Mouse (Mus musculus) limb, embryonic 10.5 days (tissue): Measurements from ENCODE around the gene Rab28. TPM values are rescaled to one million over a fixed set of nuclear protein-coding genes. Genes with fewer than 3 reads are reported as not detected.
A peak's percentile ranks its signal among the peaks of the same experiment; 100 is the strongest.
"Not testable (repeated sequence)": the region's sequence is repeated elsewhere in the genome, so short reads cannot be mapped to it uniquely, and the experiment has no call there.

Experiments
- DNase-seq: peaks from one replicate; pipeline ENCODE4 v3.0.0-alpha.2; 2017; ENCODE audit warnings: low spot score
- H3K27ac ChIP-seq: fragments of 300-500 bp; sonication (generic); 2 replicates; pipeline ENCODE4 v1.5.1; 2016; ENCODE audit warnings: mild to moderate bottlenecking
- H3K27me3 ChIP-seq: fragments of 300-500 bp; sonication (generic); 2 replicates; pipeline ENCODE4 v1.6.1; 2016; ENCODE audit warnings: low read depth, mild to moderate bottlenecking; ENCODE audit not compliant: poor library complexity, severe bottlenecking
- H3K36me3 ChIP-seq: fragments of 300-500 bp; sonication (generic); 2 replicates; pipeline ENCODE4 v1.6.1; 2016; ENCODE audit warnings: mild to moderate bottlenecking, moderate library complexity
- H3K4me1 ChIP-seq: fragments of 300-500 bp; sonication (generic); 2 replicates; pipeline ENCODE4 v1.6.1; 2016
- H3K4me3 ChIP-seq: fragments of 300-500 bp; sonication (generic); 2 replicates; pipeline ENCODE4 v1.5.1; 2016; ENCODE audit warnings: mild to moderate bottlenecking, moderate library complexity
- H3K9me3 ChIP-seq: fragments of 300-500 bp; sonication (generic); replicated peaks from 2 replicates; pipeline ENCODE4 v1.6.1; 2016; ENCODE audit warnings: mild to moderate bottlenecking
- WGBS: fragments of 180-500 bp; shearing (Covaris S2); methylation state at CpG from one replicate; pipeline ENCODE4 v1.1.7; 2016; 5-methylcytosine and 5-hydroxymethylcytosine counted together
- polyA plus RNA-seq: library from polyadenylated mRNA; unstranded; fragments of >200 nt; fragmentation: Nextera tagmentation; extraction: Ambion mirVana; gene quantifications from 2 replicates; pipeline ENCODE4 v1.2.1, GENCODE M21; 2016

Gene Rab28
- polyA plus RNA-seq, 1 experiment from 2014 or later = 63.2 TPM

- Histone ChIP-seq H3K9me3 (no peaks in the 10 kb centered on the region), H3K4me1 (peaks cover 5% of the 10 kb centered on the region; the same call in 1 of the 2 replicates), H3K4me3 (no peak overlapping the region), H3K27me3 (no peaks in the 10 kb centered on the region; the same call in 1 of the 2 replicates), H3K36me3 (no peaks in the 10 kb centered on the region), H3K27ac (no peak overlapping the region)
- WGBS = 91% methylated on average over 6 of the region's 6 CpGs
- no peak for DNase-seq
Observed at GRCm38 (mm10) chr5:41725573-41725972, 17.6 kb upstream of the Rab28 start.

- Histone ChIP-seq H3K9me3 (no peaks in the 10 kb centered on the region), H3K36me3 (no peaks in the 10 kb centered on the region), H3K27me3 (no peaks in the 10 kb centered on the region), H3K4me1 (peaks cover 8% of the 10 kb centered on the region), H3K27ac (peak overlapping the region; percentile 88), H3K4me3 (peak overlapping the region; percentile 72)
- WGBS = under 1% methylated on average over 63 of the region's 63 CpGs
- DNase-seq = peak; percentile 82
Observed at GRCm38 (mm10) chr5:41707115-41708015, 592 bp downstream of the Rab28 start.

GRCm38 (mm10) chr5:41706777-41707114 lies 1.2 kb downstream of the Rab28 start:
- Histone ChIP-seq H3K36me3 (no peaks in the 10 kb centered on the region), H3K27me3 (no peaks in the 10 kb centered on the region), H3K4me3 (peak overlapping the region; percentile 72), H3K9me3 (no peaks in the 10 kb centered on the region), H3K27ac (peak overlapping the region; percentile 88), H3K4me1 (peaks cover 8% of the 10 kb centered on the region)
- DNase-seq = no peak
- 6% methylated on average over 9 of the region's 9 CpGs for WGBS

GRCm38 (mm10) chr5:41701085-41701484 lies 6.9 kb downstream of the Rab28 start:
- not testable (repeated sequence) for H3K27me3 ChIP-seq, H3K36me3 ChIP-seq, H3K27ac ChIP-seq, DNase-seq, H3K4me3 ChIP-seq, H3K4me1 ChIP-seq, H3K9me3 ChIP-seq
- WGBS = 92% methylated on average over 4 of the region's 4 CpGs

GRCm38 (mm10) chr5:41697958-41698357 lies 10.0 kb downstream of the Rab28 start:
- Histone ChIP-seq H3K27ac (no peak overlapping the region), H3K27me3 (no peaks in the 10 kb centered on the region), H3K4me3 (no peak overlapping the region), H3K36me3 (no peaks in the 10 kb centered on the region), H3K9me3 (no peaks in the 10 kb centered on the region), H3K4me1 (no peaks in the 10 kb centered on the region)
- no peak for DNase-seq

GRCm38 (mm10) chr5:41685016-41685415 lies 22.9 kb downstream of the Rab28 start:
- 0 out of 2 replicates have a peak, but pooled peaks cover 3% of the 10 kb centered on the region for H3K36me3 ChIP-seq
- H3K27me3 ChIP-seq = no peaks in the 10 kb centered on the region
- H3K9me3 ChIP-seq = no peaks in the 10 kb centered on the region
- no peak for DNase-seq
- peaks cover 4% of the 10 kb centered on the region; the same call in 1 of the 2 replicates for H3K4me1 ChIP-seq
- H3K27ac ChIP-seq = no peak overlapping the region
- H3K4me3 ChIP-seq = no peak overlapping the region

- Histone ChIP-seq H3K4me1 (peaks cover 4% of the 10 kb centered on the region; the same call in 1 of the 2 replicates), H3K4me3 (no peak overlapping the region), H3K27me3 (no peaks in the 10 kb centered on the region), H3K36me3 (0 out of 2 replicates have a peak, but pooled peaks cover 3% of the 10 kb centered on the region), H3K9me3 (no peaks in the 10 kb centered on the region), H3K27ac (no peak overlapping the region)
- DNase-seq = no peak
- 96% methylated on average over 2 of the region's 2 CpGs for WGBS
Observed at GRCm38 (mm10) chr5:41683976-41684375, 24.0 kb downstream of the Rab28 start.

GRCm38 (mm10) chr5:41666012-41666411 lies 41.9 kb downstream of the Rab28 start:
- WGBS = 80% methylated on average over 6 of the region's 6 CpGs
- H3K36me3 ChIP-seq = no peaks in the 10 kb centered on the region
- no peak for DNase-seq
- no peaks in the 10 kb centered on the region for H3K4me1 ChIP-seq
- no peaks in the 10 kb centered on the region for H3K27me3 ChIP-seq
- no peaks in the 10 kb centered on the region for H3K9me3 ChIP-seq
- no peak overlapping the region for H3K4me3 ChIP-seq
- no peak overlapping the region for H3K27ac ChIP-seq

GRCm38 (mm10) chr5:41636793-41637192 lies 71.2 kb downstream of the Rab28 start:
- WGBS = 77% methylated on average over 2 of the region's 2 CpGs
- no peaks in the 10 kb centered on the region for H3K36me3 ChIP-seq
- no peaks in the 10 kb centered on the region for H3K4me1 ChIP-seq
- H3K9me3 ChIP-seq = no peaks in the 10 kb centered on the region
- no peak overlapping the region for H3K4me3 ChIP-seq
- no peaks in the 10 kb centered on the region for H3K27me3 ChIP-seq
- no peak overlapping the region for H3K27ac ChIP-seq
- DNase-seq = no peak

- 94% methylated on average over 7 of the region's 7 CpGs for WGBS
- Histone ChIP-seq H3K4me1 (no peaks in the 10 kb centered on the region), H3K4me3 (no peak overlapping the region), H3K27me3 (no peaks in the 10 kb centered on the region), H3K9me3 (no peaks in the 10 kb centered on the region), H3K36me3 (no peaks in the 10 kb centered on the region), H3K27ac (no peak overlapping the region)
- no peak for DNase-seq
Observed at GRCm38 (mm10) chr5:41627224-41628144, 80.5 kb downstream of the Rab28 start.

- H3K9me3 ChIP-seq = no peaks in the 10 kb centered on the region
- H3K4me1 ChIP-seq = no peaks in the 10 kb centered on the region
- H3K27ac ChIP-seq = no peak overlapping the region
- WGBS = 66% methylated on average over 7 of the region's 7 CpGs
- no peak for DNase-seq
- no peaks in the 10 kb centered on the region for H3K27me3 ChIP-seq
- H3K4me3 ChIP-seq = no peak overlapping the region
- H3K36me3 ChIP-seq = no peaks in the 10 kb centered on the region
Observed at GRCm38 (mm10) chr5:41625544-41625943, 82.4 kb downstream of the Rab28 start.

- peaks cover 7% of the 10 kb centered on the region for H3K4me1 ChIP-seq
- no peak overlapping the region for H3K4me3 ChIP-seq
- no peaks in the 10 kb centered on the region for H3K27me3 ChIP-seq
- DNase-seq = no peak
- no peaks in the 10 kb centered on the region for H3K36me3 ChIP-seq
- H3K27ac ChIP-seq = no peak overlapping the region
- H3K9me3 ChIP-seq = no peaks in the 10 kb centered on the region
- 85% methylated on average over 3 of the region's 3 CpGs for WGBS
Observed at GRCm38 (mm10) chr5:41621748-41622147, 86.2 kb downstream of the Rab28 start.

GRCm38 (mm10) chr5:41618966-41619365 lies 89.0 kb downstream of the Rab28 start:
- no peaks in the 10 kb centered on the region for H3K9me3 ChIP-seq
- DNase-seq = no peak
- 81% methylated on average over 1 of the region's 1 CpGs for whole genome bisulfite sequencing
- H3K4me1 ChIP-seq = peaks cover 7% of the 10 kb centered on the region
- no peak overlapping the region for H3K4me3 ChIP-seq
- H3K27ac ChIP-seq = no peak overlapping the region
- H3K27me3 ChIP-seq = no peaks in the 10 kb centered on the region
- H3K36me3 ChIP-seq = no peaks in the 10 kb centered on the region
